Mouse (Mus musculus) macrophage (primary cell): Measurements from ENCODE around the gene Met. TPM values are rescaled to one million over a fixed set of nuclear protein-coding genes. Genes with fewer than 3 reads are reported as not detected.

Experiments used
- H3K27ac ChIP-seq: fragments of 350-480 bp; formaldehyde crosslinking; 2 replicates; pipeline ENCODE4 v1.9.0; 2021
- H3K36me3 ChIP-seq: fragments of 350-480 bp; formaldehyde crosslinking; 2 replicates; pipeline ENCODE4 v1.9.0; 2021; ENCODE audit errors: inconsistent target
- H3K4me3 ChIP-seq: fragments of 350-480 bp; formaldehyde crosslinking; 2 replicates; pipeline ENCODE4 v1.9.0; 2021; ENCODE audit errors: inconsistent target
- H3K79me2 ChIP-seq: fragments of 350-480 bp; formaldehyde crosslinking; 2 replicates; pipeline ENCODE4 v1.9.0; 2021; ENCODE audit errors: inconsistent target
- WGBS: methylation state at CpG from one replicate; pipeline ENCODE4 v1.1.7; 2026; ENCODE audit warnings: inconsistent platforms; ENCODE audit not compliant: missing documents; 5-methylcytosine and 5-hydroxymethylcytosine counted together
- polyA plus RNA-seq: library from polyadenylated mRNA; stranded (reverse); fragments of 250-400 nt; gene quantifications from 3 replicates; pipeline ENCODE4 v1.2.4, GENCODE M21; 2018; ENCODE audit warnings: inconsistent platforms

Gene Met
- polyA plus RNA-seq, 1 experiment from 2014 or later = 0.79 TPM

DNA sequence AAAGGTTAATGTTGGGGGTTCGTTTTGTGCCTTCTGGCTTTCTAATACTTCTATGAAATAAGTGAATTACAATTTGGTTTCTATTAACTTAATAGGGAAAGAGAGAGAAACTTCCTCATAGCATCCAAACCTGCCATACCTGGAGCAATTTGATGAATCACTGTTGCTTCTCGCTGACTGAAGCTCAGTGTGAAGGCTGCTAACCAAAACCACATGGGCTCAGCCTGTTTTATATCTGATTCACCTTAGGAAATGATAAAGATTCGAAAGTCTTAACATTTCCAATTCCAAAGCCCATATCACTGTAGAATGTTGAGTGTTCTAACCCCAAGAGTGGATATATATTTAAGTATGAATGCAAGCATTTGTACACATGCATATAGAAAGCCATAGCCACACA lies 41.9 kb downstream of the Met start:
- WGBS = 87% methylated on average over 3 of the region's 3 CpGs
- H3K4me3 ChIP-seq = no peak overlapping the region

DNA sequence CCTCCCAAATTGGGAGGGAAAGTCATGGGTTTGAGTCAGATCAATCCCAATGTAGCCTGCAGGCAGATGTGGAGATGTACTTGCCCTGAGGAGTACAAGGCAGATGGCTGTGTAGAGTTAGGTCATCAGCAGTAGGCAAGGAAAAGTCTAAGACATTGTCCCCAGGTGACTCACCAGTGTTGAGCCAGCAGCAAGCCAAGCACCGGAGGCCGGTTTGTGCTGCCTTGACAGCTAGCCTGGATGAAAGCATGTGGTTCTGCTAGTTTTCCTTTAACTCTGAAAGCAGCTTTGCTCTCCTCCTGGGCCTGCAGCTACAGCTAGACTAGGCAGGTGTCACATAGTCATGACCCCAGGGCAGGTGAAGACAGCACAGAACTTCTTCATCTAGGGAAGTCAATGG lies 43.2 kb downstream of the Met start:
- no peak overlapping the region for H3K27ac ChIP-seq
- WGBS = 72% methylated on average over 2 of the region's 2 CpGs
- H3K4me3 ChIP-seq = no peak overlapping the region
- no peaks in the 10 kb centered on the region for H3K79me2 ChIP-seq
- H3K36me3 ChIP-seq = no peaks in the 10 kb centered on the region

More for the DNA sequence above, 41.9 kb downstream of the Met start:
- H3K27ac ChIP-seq = no peak overlapping the region
- H3K79me2 ChIP-seq = no peaks in the 10 kb centered on the region
- H3K36me3 ChIP-seq = no peaks in the 10 kb centered on the region

- Histone ChIP-seq H3K4me3 (no peak overlapping the region), H3K36me3 (no peaks in the 10 kb centered on the region)
- WGBS = 93% methylated on average over 5 of the region's 5 CpGs
Measured at GRCm38 (mm10) chr6:17508184-17508583, 44.6 kb downstream of the Met start.

GRCm38 (mm10) chr6:17508604-17509372 lies 45.2 kb downstream of the Met start:
- 84% methylated on average over 9 of the region's 9 CpGs for WGBS
- H3K4me3 ChIP-seq = no peak overlapping the region
- H3K36me3 ChIP-seq = no peaks in the 10 kb centered on the region
- no peak overlapping the region for H3K27ac ChIP-seq
- H3K79me2 ChIP-seq = no peaks in the 10 kb centered on the region

More at GRCm38 (mm10) chr6:17508184-17508583, 44.6 kb downstream of the Met start:
- Histone ChIP-seq H3K79me2 (no peaks in the 10 kb centered on the region), H3K27ac (no peak overlapping the region)

DNA sequence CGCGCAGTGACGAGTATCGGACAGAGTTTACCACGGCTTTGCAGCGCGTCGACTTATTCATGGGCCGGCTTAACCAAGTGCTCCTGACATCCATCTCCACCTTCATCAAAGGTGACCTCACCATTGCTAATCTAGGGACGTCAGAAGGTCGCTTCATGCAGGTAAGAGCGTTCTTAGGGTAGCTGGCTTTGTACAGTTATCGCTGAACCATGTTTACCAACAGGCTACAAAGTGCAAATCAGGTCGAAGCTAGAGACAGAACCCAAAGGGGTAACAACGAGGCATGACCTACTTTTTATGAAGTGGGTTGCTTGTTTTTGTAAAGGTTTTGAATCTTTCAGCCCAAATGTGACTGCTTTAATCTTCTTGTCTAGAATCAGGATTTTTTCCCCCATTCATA lies 49.8 kb downstream of the Met start:
- Histone ChIP-seq H3K27ac (no peak overlapping the region), H3K79me2 (no peaks in the 10 kb centered on the region), H3K4me3 (no peak overlapping the region), H3K36me3 (no peaks in the 10 kb centered on the region)
- 97% methylated on average over 15 of the region's 15 CpGs for WGBS

DNA sequence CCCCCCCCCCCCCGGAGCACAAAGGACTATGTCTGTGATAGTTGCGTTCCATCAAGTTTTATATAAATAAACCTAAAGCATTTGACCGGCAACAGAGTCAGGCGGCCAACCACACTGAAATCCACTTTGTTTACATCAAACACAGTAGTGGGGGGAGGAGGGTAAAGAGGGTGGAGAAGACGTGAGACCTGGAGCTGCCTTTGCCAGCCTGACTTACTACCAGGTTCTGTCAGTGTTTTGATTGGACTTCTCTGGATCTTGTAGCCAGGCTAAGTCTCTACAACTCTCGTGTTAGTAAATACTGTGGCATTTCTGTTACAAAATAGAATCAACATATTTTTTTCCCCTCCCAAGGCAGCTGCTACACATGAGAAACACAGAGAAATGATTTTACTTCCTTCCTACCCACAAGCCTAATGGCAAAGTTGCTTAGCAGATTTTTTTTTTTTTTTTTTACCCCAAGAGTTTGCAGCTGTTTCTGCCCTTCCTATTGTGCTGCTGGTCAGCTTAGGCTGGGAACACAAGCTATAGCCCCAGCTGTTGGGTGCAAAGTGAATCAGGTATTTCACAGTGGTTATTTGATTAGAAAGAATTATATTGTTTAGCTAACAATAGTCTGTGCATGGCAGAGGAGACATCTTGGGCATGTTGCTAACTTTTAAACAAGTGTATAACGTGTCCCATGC lies 52.3 kb downstream of the Met start:
- Histone ChIP-seq H3K4me3 (no peak overlapping the region), H3K27ac (no peak overlapping the region), H3K79me2 (no peaks in the 10 kb centered on the region), H3K36me3 (no peaks in the 10 kb centered on the region)
- 64% methylated on average over 7 of the region's 7 CpGs for WGBS

DNA sequence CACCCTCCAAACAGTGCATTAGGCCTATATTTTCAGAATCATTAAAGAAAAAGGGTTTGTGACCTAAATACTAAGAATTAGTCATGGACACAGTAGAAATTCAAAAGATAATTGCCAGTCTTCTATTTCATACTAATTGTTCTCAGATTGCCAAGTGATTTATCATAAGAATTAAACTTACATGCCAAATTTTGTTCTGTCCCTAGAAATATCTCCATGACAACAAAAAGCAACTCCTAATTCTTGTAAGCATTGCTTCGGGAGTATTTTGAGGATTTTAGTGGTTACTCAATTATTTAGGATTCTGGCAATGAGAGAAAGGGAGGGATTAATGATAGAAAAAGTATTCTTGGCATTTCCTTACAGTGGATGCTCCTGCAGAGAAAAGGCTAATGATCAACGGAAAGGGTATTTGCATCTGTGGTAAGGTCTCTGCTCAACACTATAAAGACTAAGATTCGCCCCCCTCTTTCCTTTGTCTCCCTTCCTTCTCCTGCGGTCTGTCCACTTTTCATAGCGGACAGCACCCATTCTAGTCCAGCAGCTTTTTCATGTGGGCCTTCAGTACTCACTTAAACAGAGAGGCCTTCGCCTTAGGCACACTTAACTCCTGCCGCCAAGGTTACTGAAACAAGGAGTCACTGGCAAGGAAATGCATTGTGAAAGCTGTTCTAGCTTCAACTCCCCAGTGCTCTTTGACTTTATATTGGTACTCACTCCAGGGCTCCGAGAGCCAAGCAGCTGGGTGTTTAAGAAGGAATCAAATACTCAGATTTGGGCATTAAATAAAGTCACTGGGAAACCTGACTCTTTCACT lies 58.5 kb downstream of the Met start:
- H3K4me3 ChIP-seq = no peak overlapping the region
- H3K27ac ChIP-seq = no peak overlapping the region
- no peaks in the 10 kb centered on the region for H3K79me2 ChIP-seq
- 98% methylated on average over 8 of the region's 8 CpGs for WGBS
- H3K36me3 ChIP-seq = no peaks in the 10 kb centered on the region

GRCm38 (mm10) chr6:17522917-17523316 lies 59.3 kb downstream of the Met start:
- Histone ChIP-seq H3K27ac (no peak overlapping the region), H3K4me3 (no peak overlapping the region), H3K36me3 (no peaks in the 10 kb centered on the region), H3K79me2 (no peaks in the 10 kb centered on the region)
- WGBS = 97% methylated on average over 4 of the region's 4 CpGs

DNA sequence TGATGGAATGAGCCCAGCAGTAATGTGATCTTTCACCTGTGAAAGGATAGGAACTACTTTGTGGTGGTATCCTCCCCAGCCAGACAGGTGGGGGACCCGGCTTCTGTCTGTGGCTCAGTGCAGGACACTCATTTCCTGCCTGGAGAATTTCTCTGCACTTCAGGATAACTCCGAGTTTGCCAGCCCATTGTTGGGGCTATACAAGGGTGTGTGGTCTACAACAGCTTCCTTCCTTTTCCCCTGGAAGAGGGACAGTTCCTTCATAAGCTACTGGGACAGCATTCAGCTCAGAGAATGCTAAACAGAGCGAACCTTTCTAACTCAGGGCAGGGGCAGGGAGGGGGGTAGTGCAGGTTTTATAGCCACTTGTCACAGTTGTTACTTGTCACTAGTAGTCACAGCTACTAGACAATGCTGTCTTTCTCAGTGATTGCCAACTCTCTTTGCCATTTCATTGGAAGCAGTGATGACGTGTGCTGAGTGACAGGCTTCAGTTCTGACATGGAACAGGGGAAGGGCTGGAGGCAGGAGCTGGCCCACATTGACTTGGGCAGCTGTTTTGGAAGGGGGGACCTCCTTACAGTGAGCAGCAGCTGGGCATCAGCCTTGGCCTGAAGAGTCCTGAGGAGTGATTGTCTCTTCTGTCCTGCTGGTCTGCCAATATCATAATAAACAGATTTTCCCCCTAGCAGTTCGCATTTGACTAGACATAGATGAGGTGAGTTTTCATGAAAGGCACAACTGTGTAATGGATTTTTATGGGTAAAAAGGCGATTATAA lies 66.1 kb downstream of the Met start:
- Histone ChIP-seq H3K27ac (no peak overlapping the region), H3K79me2 (no peaks in the 10 kb centered on the region), H3K4me3 (no peak overlapping the region), H3K36me3 (no peaks in the 10 kb centered on the region)
- WGBS = 77% methylated on average over 6 of the region's 6 CpGs

DNA sequence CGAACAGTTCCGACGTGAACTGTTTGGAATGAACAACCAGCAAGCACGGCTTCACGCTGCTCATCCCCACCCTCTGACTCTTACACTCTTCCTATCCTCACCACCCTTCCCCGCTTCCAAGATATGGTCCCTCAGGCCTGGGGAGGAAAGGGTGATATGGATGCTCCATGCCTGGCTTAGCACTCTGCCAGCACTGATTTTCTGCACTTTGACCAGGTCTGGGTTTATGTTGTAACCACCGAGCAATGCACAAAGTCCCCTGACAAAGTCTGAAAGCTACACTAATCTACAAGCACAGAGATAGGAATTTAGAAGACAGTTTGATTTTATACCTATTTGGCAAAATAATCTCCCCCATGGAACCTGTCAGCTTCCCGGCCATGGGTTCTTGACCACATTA lies 78.0 kb downstream of the Met start:
- H3K27ac ChIP-seq = no peak overlapping the region
- 92% methylated on average over 8 of the region's 8 CpGs for WGBS
- H3K36me3 ChIP-seq = no peaks in the 10 kb centered on the region
- H3K79me2 ChIP-seq = no peaks in the 10 kb centered on the region
- no peak overlapping the region for H3K4me3 ChIP-seq

DNA sequence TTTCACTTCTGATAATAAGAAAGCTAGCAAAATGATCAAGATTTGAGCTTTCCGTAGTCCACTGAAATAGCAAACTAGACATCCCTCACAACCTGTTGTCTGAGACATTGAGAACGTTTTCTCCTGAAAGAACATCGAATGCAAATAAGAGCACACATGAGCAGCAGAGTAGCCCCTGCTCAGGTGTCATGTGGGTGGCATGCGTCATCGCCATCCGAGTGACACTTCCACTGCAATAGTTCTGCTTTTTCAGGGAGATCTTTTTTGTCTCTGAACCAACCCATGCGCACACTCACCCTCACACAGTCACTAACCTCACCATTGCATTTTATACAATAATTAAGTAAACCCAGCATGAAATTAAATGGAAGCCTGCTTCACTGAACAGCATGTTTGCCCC lies 78.8 kb downstream of the Met start:
- Histone ChIP-seq H3K36me3 (no peaks in the 10 kb centered on the region), H3K79me2 (no peaks in the 10 kb centered on the region), H3K27ac (no peak overlapping the region), H3K4me3 (no peak overlapping the region)
- WGBS = 95% methylated on average over 7 of the region's 7 CpGs

DNA sequence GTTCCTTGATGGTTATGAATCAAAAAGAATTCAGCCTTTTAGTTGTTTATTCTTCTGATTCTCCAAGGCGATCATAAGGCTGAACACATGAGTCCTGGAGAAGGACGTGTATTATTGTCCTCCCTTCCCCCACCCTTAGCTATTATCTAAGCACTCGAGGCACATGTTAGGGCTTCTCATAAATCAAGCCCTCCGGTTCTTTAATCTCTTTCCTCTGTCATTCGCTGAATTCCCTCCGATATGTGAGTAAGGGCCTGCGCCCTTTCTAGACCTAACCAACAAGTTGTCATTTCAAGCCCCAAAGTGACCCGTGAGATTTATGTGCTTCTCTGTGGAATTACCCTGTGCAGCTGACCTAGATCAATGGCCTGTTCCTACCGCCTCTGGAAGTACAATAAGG lies 81.9 kb downstream of the Met start:
- Histone ChIP-seq H3K79me2 (no peaks in the 10 kb centered on the region), H3K27ac (no peak overlapping the region), H3K4me3 (no peak overlapping the region), H3K36me3 (no peaks in the 10 kb centered on the region)
- WGBS = 91% methylated on average over 9 of the region's 9 CpGs

GRCm38 (mm10) chr6:17546341-17546740 lies 82.7 kb downstream of the Met start:
- H3K79me2 ChIP-seq = no peaks in the 10 kb centered on the region
- H3K4me3 ChIP-seq = no peak overlapping the region
- 96% methylated on average over 9 of the region's 9 CpGs for WGBS
- no peak overlapping the region for H3K27ac ChIP-seq
- no peaks in the 10 kb centered on the region for H3K36me3 ChIP-seq

DNA sequence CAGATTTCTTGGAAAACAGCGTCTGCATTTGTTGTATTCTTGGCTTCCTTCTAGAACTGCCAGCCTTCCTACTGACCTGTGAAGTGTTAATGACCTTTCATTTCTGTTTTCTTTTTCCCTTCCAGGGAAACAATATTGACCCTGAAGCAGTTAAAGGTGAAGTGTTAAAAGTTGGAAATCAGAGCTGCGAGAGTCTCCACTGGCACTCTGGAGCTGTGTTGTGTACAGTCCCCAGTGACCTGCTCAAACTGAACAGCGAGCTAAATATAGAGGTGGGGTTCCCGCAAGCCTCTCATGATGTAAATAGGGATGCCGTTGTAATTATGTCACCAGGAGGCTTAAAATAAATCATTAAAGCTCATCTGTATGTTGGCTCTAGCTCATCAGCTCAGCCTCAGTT lies 83.2 kb downstream of the Met start:
- Histone ChIP-seq H3K4me3 (no peak overlapping the region), H3K79me2 (no peaks in the 10 kb centered on the region), H3K36me3 (no peaks in the 10 kb centered on the region), H3K27ac (no peak overlapping the region)
- WGBS = 97% methylated on average over 5 of the region's 5 CpGs
